Comparison of ENCODE assay signal across 22 mouse cellular contexts in genomic region chr17:84750130-84750529, GRCm38 (mm10). TPM values are rescaled to one million over a fixed set of nuclear protein-coding genes. Genes with fewer than 3 reads are reported as not detected.
A peak's percentile ranks its signal among the peaks of the same experiment; 100 is the strongest.
DNase-seq lines count a peak whose midpoint lies in the region; ATAC-seq and TF ChIP-seq lines count a peak whose summit lies in the region.
"Had no signal": no experiment of that assay in that cellular context is flagged by ENCODE, and none has a peak within 500 bp of the region (broad histone marks: within the 10 kb centered on the region; RNA-seq: fewer than 3 reads in every experiment).

No protein-coding gene starts in this region.

- H3K9me3 ChIP-seq in hindbrain, embryonic 12.5 days (replicated peaks) = no peaks in the 10 kb centered on the region
- no peaks in the 10 kb centered on the region for H3K9me3 ChIP-seq in hindbrain, embryonic 16.5 days (ENCODE audit: control insufficient read depth, low read length)
- H3K9me3 ChIP-seq in kidney, embryonic 15.5 days (replicated peaks) = no peaks in the 10 kb centered on the region
- no peaks in the 10 kb centered on the region for H3K9me3 ChIP-seq in kidney, embryonic 14.5 days (ENCODE audit: control insufficient read depth, low read length)
- no peaks in the 10 kb centered on the region for H3K9me3 ChIP-seq in kidney, postnatal 0 days (replicated peaks; ENCODE audit: low read length)
- H3K9me3 ChIP-seq: embryonic facial prominence, embryonic 15.5 days; heart, embryonic 15.5 days; limb, embryonic 15.5 days; liver, embryonic 15.5 days had no signal

- 40% methylated on average over 4 of the region's 4 CpGs for WGBS in hindbrain, embryonic 12.5 days
- WGBS in hindbrain, embryonic 16.5 days = 37% methylated on average over 4 of the region's 4 CpGs
- 46% methylated on average over 4 of the region's 4 CpGs for WGBS in kidney, embryonic 15.5 days
- WGBS in kidney, embryonic 14.5 days = 39% methylated on average over 4 of the region's 4 CpGs
- WGBS in kidney, postnatal 0 days = 43% methylated on average over 4 of the region's 4 CpGs

- peaks cover 34% of the 10 kb centered on the region for H3K4me1 ChIP-seq in hindbrain, embryonic 12.5 days
- H3K4me1 ChIP-seq in hindbrain, embryonic 16.5 days (ENCODE audit: control insufficient read depth, insufficient read depth, low read depth, low read length) = peaks cover 13% of the 10 kb centered on the region
- peaks cover 37% of the 10 kb centered on the region for H3K4me1 ChIP-seq in kidney, embryonic 15.5 days
- H3K4me1 ChIP-seq in kidney, embryonic 14.5 days (ENCODE audit: control insufficient read depth, insufficient read depth, low read length) = peaks cover 8% of the 10 kb centered on the region; the same call in 1 of the 2 replicates
- H3K4me1 ChIP-seq in kidney, postnatal 0 days (replicated peaks; ENCODE audit: insufficient read depth, low read length) = no peaks in the 10 kb centered on the region
- H3K4me1 ChIP-seq: embryonic facial prominence, embryonic 15.5 days; heart, embryonic 15.5 days; limb, embryonic 15.5 days had no signal

- TF ChIP-seq CTCF in kidney, postnatal 0 days (IDR thresholded peaks at IDR 0.05; ENCODE audit: low read depth) = no peak

- peak; percentile 56 for DNase-seq in kidney, postnatal 0 days (ENCODE audit: low spot score)
- DNase-seq in retina, embryonic 14.5 days (ENCODE audit: low spot score) = peak; percentile 10
- DNase-seq in embryo, embryonic 11 days = no peak
- DNase-seq: adrenal gland, postnatal 25 days; B cell, adult 2 months; cerebellum, adult 11-12 months; cerebellum, postnatal 14 days; gastrocnemius, postnatal 14 days; heart, adult 2 months; heart, postnatal 4 days; thymus, postnatal 14 days had no signal

- H3K27ac ChIP-seq in hindbrain, embryonic 12.5 days = no peak overlapping the region
- no peak overlapping the region for H3K27ac ChIP-seq in hindbrain, embryonic 16.5 days (ENCODE audit: low read depth, low read length)
- peak overlapping the region; percentile 2 for H3K27ac ChIP-seq in kidney, embryonic 15.5 days
- H3K27ac ChIP-seq in kidney, embryonic 14.5 days (ENCODE audit: low read depth, low read length) = no peak overlapping the region
- H3K27ac ChIP-seq in kidney, postnatal 0 days = no peak overlapping the region
- H3K27ac ChIP-seq: embryonic facial prominence, embryonic 15.5 days; heart, adult 2 months; limb, embryonic 15.5 days; liver, embryonic 15.5 days; macrophage had no signal

- no peak overlapping the region for H3K9ac ChIP-seq in hindbrain, embryonic 12.5 days
- H3K9ac ChIP-seq in hindbrain, embryonic 16.5 days (ENCODE audit: low read depth, low read length) = no peak overlapping the region
- no peak overlapping the region for H3K9ac ChIP-seq in kidney, embryonic 15.5 days
- H3K9ac ChIP-seq in kidney, embryonic 14.5 days (ENCODE audit: low read depth, low read length) = no peak overlapping the region
- H3K9ac ChIP-seq in kidney, postnatal 0 days (ENCODE audit: low read depth, low read length) = no peak overlapping the region
- H3K9ac ChIP-seq: embryonic facial prominence, embryonic 15.5 days; heart, embryonic 15.5 days; limb, embryonic 15.5 days; liver, embryonic 15.5 days had no signal

- peaks cover 4% of the 10 kb centered on the region; the same call in 1 of the 2 replicates for H3K36me3 ChIP-seq in hindbrain, embryonic 12.5 days
- 0 out of 2 replicates have a peak, but pooled peaks cover 5% of the 10 kb centered on the region for H3K36me3 ChIP-seq in hindbrain, embryonic 16.5 days (ENCODE audit: control insufficient read depth, insufficient read depth, low read length)
- peaks cover 54% of the 10 kb centered on the region for H3K36me3 ChIP-seq in kidney, embryonic 15.5 days
- H3K36me3 ChIP-seq in kidney, embryonic 14.5 days (ENCODE audit: control insufficient read depth, insufficient read depth, low read length) = peaks cover 21% of the 10 kb centered on the region; the same call in 1 of the 2 replicates
- H3K36me3 ChIP-seq in kidney, postnatal 0 days (ENCODE audit: insufficient read depth, low read length) = 0 out of 2 replicates have a peak, but pooled peaks cover 14% of the 10 kb centered on the region

- H3K27me3 ChIP-seq in hindbrain, embryonic 12.5 days = no peaks in the 10 kb centered on the region
- no peaks in the 10 kb centered on the region for H3K27me3 ChIP-seq in hindbrain, embryonic 16.5 days (replicated peaks; ENCODE audit: control insufficient read depth, insufficient read depth, low read length)
- H3K27me3 ChIP-seq in kidney, embryonic 15.5 days = no peaks in the 10 kb centered on the region
- H3K27me3 ChIP-seq in kidney, embryonic 14.5 days (ENCODE audit: control insufficient read depth, insufficient read depth, low read length) = no peaks in the 10 kb centered on the region
- H3K27me3 ChIP-seq in kidney, postnatal 0 days (ENCODE audit: insufficient read depth, low read length) = no peaks in the 10 kb centered on the region
- H3K27me3 ChIP-seq: embryonic facial prominence, embryonic 15.5 days; heart, embryonic 15.5 days; limb, embryonic 15.5 days; liver, embryonic 15.5 days had no signal

- ATAC-seq in hindbrain, embryonic 12.5 days (ENCODE audit: low FRiP score) = peak; percentile 33; the same call in 1 of the 2 replicates
- ATAC-seq in hindbrain, embryonic 16.5 days = no peak
- peak; percentile 52 for ATAC-seq in kidney, embryonic 15.5 days (replicated peaks; ENCODE audit: low FRiP score)
- no peak for ATAC-seq in kidney, embryonic 14.5 days (ENCODE audit: low FRiP score, low TSS enrichment)
- no peak for ATAC-seq in kidney, postnatal 0 days (replicated peaks; ENCODE audit: low FRiP score, low read depth)
- ATAC-seq: intestine, embryonic 16.5 days had no signal

- no peak overlapping the region for H3K4me3 ChIP-seq in hindbrain, embryonic 12.5 days
- no peak overlapping the region for H3K4me3 ChIP-seq in hindbrain, embryonic 16.5 days (ENCODE audit: low read length)
- no peak overlapping the region for H3K4me3 ChIP-seq in kidney, embryonic 15.5 days (replicated peaks)
- H3K4me3 ChIP-seq in kidney, embryonic 14.5 days (ENCODE audit: low read length) = no peak overlapping the region
- H3K4me3 ChIP-seq in kidney, postnatal 0 days (replicated peaks; ENCODE audit: low read depth, low read length) = no peak overlapping the region
- H3K4me3 ChIP-seq: embryonic facial prominence, embryonic 15.5 days; heart, adult 2 months; heart, embryonic 15.5 days; limb, embryonic 15.5 days; liver, embryonic 15.5 days; myocyte had no signal

- no peak overlapping the region for H3K4me2 ChIP-seq in hindbrain, embryonic 12.5 days (replicated peaks)
- H3K4me2 ChIP-seq in hindbrain, embryonic 16.5 days (ENCODE audit: low read length) = no peak overlapping the region
- no peak overlapping the region for H3K4me2 ChIP-seq in kidney, embryonic 15.5 days
- H3K4me2 ChIP-seq in kidney, embryonic 14.5 days (replicated peaks; ENCODE audit: low read depth, low read length) = no peak overlapping the region
- no peak overlapping the region for H3K4me2 ChIP-seq in kidney, postnatal 0 days (ENCODE audit: low read length)
- H3K4me2 ChIP-seq: embryonic facial prominence, embryonic 15.5 days; heart, embryonic 15.5 days; limb, embryonic 15.5 days; liver, embryonic 15.5 days had no signal

RNA-seq across cellular contexts. Expression of gene Lrpprc, which starts 40.5 kb away (rescaled TPM):
- 52.0 and 52.3 TPM in 2 replicates for polyA plus RNA-seq in hindbrain, embryonic 12.5 days (2016; fragmentation: Nextera tagmentation; extraction: Ambion mirVana)
- 43.4 and 50.2 TPM in 2 replicates for polyA plus RNA-seq in hindbrain, embryonic 16.5 days (2015; fragmentation: Nextera tagmentation; extraction: Ambion mirVana)
- polyA plus RNA-seq in kidney, embryonic 15.5 days (2015; fragmentation: Nextera tagmentation; extraction: Ambion mirVana) = 51.7 and 56.6 TPM in 2 replicates
- 26.9 and 64.7 TPM in 2 replicates for polyA plus RNA-seq in kidney, embryonic 14.5 days (2014; fragmentation: Nextera tagmentation; extraction: Ambion mirVana)
- polyA plus RNA-seq in kidney, postnatal 0 days (2015; fragmentation: Nextera tagmentation; extraction: Ambion mirVana) = 31.2 and 34.1 TPM in 2 replicates

Comparison
In these comparisons a context has a peak if more than half of its experiments do, and no peak if none do; other contexts are left out.
1. ATAC-seq: peak in hindbrain, embryonic 12.5 days (single experiment) and kidney, embryonic 15.5 days (single experiment); none in hindbrain, embryonic 16.5 days (single experiment), kidney, embryonic 14.5 days (single experiment) and kidney, postnatal 0 days (single experiment).